Mouse (Mus musculus) liver, embryonic 13.5 days (tissue): ENCODE measurements around the gene Rsph14. TPM values are rescaled to one million over a fixed set of nuclear protein-coding genes. Genes with fewer than 3 reads are reported as not detected.
A peak's percentile ranks its signal among the peaks of the same experiment; 100 is the strongest.

Experiments
- ATAC-seq: fragments of 200-750 bp; cut with Nextera tagmentation; 2 replicates; pipeline ENCODE4 v1.8.0; 2017; ENCODE audit warnings: low read depth, mild to moderate bottlenecking, moderate number of reproducible peaks, moderate library complexity
- DNase-seq: peaks from one replicate; pipeline ENCODE4 v3.0.0; 2022
- H3K27ac ChIP-seq: fragments of 300-500 bp; sonication (generic); 2 replicates; pipeline ENCODE4 v1.5.1; 2015; ENCODE audit warnings: moderate library complexity, mild to moderate bottlenecking, inconsistent platforms
- H3K27me3 ChIP-seq: fragments of 300-500 bp; sonication (generic); 2 replicates; pipeline ENCODE4 v1.6.1; 2015; ENCODE audit warnings: mild to moderate bottlenecking, inconsistent platforms
- H3K36me3 ChIP-seq: fragments of 300-500 bp; sonication (generic); 2 replicates; pipeline ENCODE4 v1.6.1; 2015; ENCODE audit warnings: mild to moderate bottlenecking, inconsistent platforms
- H3K4me1 ChIP-seq: fragments of 300-500 bp; sonication (generic); replicated peaks from 2 replicates; pipeline ENCODE4 v1.6.1; 2015; ENCODE audit warnings: inconsistent platforms
- H3K4me2 ChIP-seq: fragments of 300-500 bp; sonication (generic); 2 replicates; pipeline ENCODE4 v1.6.1; 2015; ENCODE audit warnings: inconsistent platforms, mild to moderate bottlenecking, moderate library complexity
- H3K4me3 ChIP-seq: fragments of 300-500 bp; sonication (generic); replicated peaks from 2 replicates; pipeline ENCODE4 v1.5.1; 2015; ENCODE audit warnings: mild to moderate bottlenecking, inconsistent platforms
- H3K9ac ChIP-seq: fragments of 300-500 bp; sonication (generic); 2 replicates; pipeline ENCODE4 v1.6.1; 2015; ENCODE audit warnings: mild to moderate bottlenecking, inconsistent platforms
- H3K9me3 ChIP-seq: fragments of 300-500 bp; sonication (generic); replicated peaks from 2 replicates; pipeline ENCODE4 v1.6.1; 2016; ENCODE audit warnings: inconsistent platforms
- WGBS: fragments of 180-500 bp; shearing (Covaris S2); methylation state at CpG from one replicate; pipeline ENCODE4 v1.1.7; 2015; ENCODE audit not compliant: insufficient replicate concordance; 5-methylcytosine and 5-hydroxymethylcytosine counted together
- polyA plus RNA-seq: library from polyadenylated mRNA; unstranded; fragments of >200 nt; fragmentation: Nextera tagmentation; extraction: Ambion mirVana; gene quantifications from 2 replicates; pipeline ENCODE4 v1.2.1, GENCODE M21; 2015

Rsph14 gene
- polyA plus RNA-seq, 1 experiment from 2014 or later = not detected

DNA sequence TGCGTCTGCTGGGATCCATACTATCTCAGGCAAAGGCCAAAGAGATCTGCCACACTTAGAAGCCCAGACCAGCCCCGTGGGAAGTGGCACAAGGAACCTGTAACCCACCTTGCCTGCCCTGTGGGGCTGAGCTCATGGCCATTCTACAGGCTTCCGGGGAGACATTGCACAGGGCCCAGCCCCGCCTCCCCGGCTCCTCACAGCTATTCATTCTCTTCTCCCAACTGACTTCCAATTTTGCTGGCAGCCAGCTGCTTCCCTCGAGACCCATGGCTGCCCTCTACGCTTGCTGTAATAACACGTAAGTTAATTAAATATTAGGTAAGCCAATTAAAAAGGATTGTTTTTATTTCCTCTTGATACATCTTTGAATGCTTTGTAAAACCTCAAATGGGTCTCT, 5.9 kb downstream of the Rsph14 start:
- H3K36me3 ChIP-seq = no peaks in the 10 kb centered on the region
- no peak overlapping the region for H3K4me2 ChIP-seq
- no peak overlapping the region for H3K27ac ChIP-seq
- H3K4me1 ChIP-seq = peaks cover 17% of the 10 kb centered on the region
- H3K27me3 ChIP-seq = no peaks in the 10 kb centered on the region
- DNase-seq (no peak), ATAC-seq (no peak)
- H3K4me3 ChIP-seq = no peak overlapping the region
- WGBS = 74% methylated on average over 8 of the region's 8 CpGs
- no peak overlapping the region for H3K9ac ChIP-seq
- no peaks in the 10 kb centered on the region for H3K9me3 ChIP-seq

DNA sequence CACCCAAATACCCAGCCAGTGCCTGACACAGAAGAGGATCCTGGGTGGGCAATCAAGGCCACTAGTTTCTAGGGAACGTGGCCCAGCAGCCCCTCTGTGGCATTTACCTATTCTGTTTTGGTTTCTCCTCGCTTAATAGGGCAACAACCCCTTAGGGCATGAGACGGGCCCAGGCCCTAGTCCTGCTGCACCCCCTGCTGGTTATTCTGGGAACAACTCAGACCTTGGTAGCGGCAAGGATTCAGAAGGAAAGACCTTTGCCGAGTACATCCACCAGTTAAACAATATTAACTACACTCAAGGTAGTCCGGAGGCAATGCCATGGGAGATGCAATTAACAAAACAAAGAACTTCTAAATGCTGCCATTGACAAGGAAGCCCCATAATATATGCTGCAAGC, 11.2 kb downstream of the Rsph14 start:
- Histone ChIP-seq H3K36me3 (no peaks in the 10 kb centered on the region), H3K4me3 (no peak overlapping the region), H3K4me2 (no peak overlapping the region), H3K27me3 (no peaks in the 10 kb centered on the region), H3K27ac (no peak overlapping the region), H3K4me1 (no peaks in the 10 kb centered on the region), H3K9me3 (no peaks in the 10 kb centered on the region), H3K9ac (no peak overlapping the region)
- DNase-seq (peak; percentile 35), ATAC-seq (no peak)
- 12% methylated on average over 6 of the region's 6 CpGs for WGBS

DNA sequence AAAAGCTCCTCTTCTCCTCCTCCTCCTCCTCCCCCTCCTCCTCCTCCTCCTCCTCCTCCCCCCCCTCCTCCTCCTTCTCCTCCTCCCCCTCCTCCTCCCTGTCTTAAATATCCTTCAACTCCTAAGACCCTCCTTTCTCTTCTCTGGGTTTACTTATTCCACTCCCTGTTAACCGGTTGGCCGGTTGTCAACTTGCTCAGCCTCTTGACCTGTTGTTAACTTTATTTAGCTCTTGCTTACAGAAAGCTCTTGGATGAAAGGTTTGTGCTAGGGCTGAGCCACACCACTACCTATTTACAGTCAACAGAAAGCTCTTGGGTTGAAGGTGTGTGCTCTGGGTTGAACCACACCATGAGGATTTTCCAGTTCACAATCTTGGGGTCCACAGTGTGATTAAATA, 12.1 kb downstream of the Rsph14 start:
- Histone ChIP-seq H3K4me3 (no peak overlapping the region), H3K9me3 (no peaks in the 10 kb centered on the region), H3K27ac (no peak overlapping the region), H3K4me1 (no peaks in the 10 kb centered on the region), H3K9ac (no peak overlapping the region), H3K4me2 (no peak overlapping the region), H3K27me3 (no peaks in the 10 kb centered on the region), H3K36me3 (no peaks in the 10 kb centered on the region)
- DNase-seq = no peak
- WGBS = 57% methylated on average over 2 of the region's 2 CpGs
- ATAC-seq = no peak

DNA sequence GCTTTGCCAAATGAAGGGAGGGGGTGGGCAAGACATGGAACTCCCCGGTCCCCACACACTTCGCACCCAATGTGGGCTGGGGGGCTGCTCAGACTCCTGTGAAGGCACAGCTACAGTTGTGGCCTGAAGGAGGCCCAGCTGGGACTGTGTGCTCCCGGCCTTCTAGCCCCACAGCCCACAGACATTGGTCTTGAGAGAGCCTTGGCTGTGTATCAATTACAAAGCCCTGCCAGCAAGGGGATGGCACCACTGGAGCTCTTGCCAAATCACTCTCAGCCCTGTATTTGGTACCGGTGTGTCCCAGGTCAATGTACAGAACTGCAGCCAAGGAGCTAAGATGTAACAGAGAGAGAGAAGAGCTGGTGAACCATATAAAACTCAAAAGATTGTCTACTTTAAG, 15.9 kb downstream of the Rsph14 start:
- Histone ChIP-seq H3K27me3 (no peaks in the 10 kb centered on the region), H3K4me1 (no peaks in the 10 kb centered on the region), H3K4me3 (no peak overlapping the region), H3K4me2 (no peak overlapping the region), H3K27ac (no peak overlapping the region), H3K9me3 (no peaks in the 10 kb centered on the region), H3K36me3 (no peaks in the 10 kb centered on the region), H3K9ac (no peak overlapping the region)
- 74% methylated on average over 4 of the region's 4 CpGs for WGBS
- DNase-seq (no peak), ATAC-seq (no peak)

DNA sequence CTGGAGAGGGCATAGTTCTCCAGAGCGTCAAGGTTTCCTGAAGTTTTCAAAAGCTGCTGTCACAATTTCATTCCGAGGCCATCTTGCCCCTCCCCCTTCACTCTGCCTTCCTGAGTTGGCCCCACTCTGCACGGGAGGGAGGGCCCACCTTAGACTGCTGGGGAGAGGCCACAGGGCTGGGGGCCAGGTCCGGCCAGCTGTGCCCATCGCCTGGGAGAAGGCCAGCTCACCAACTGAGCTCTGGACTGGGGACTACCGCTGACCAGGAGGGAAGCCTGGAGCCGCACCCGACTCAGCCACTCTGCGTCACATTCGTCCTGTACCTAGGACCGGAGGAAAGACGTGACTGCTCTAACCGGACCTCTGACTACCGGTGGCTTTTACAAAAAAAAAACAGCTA, 16.9 kb downstream of the Rsph14 start:
- no peak overlapping the region for H3K4me3 ChIP-seq
- no peak overlapping the region for H3K4me2 ChIP-seq
- DNase-seq (no peak), ATAC-seq (no peak)
- H3K36me3 ChIP-seq = no peaks in the 10 kb centered on the region
- no peaks in the 10 kb centered on the region for H3K9me3 ChIP-seq
- no peak overlapping the region for H3K27ac ChIP-seq
- 72% methylated on average over 14 of the region's 14 CpGs for WGBS
- no peaks in the 10 kb centered on the region for H3K4me1 ChIP-seq
- no peak overlapping the region for H3K9ac ChIP-seq
- no peaks in the 10 kb centered on the region for H3K27me3 ChIP-seq

DNA sequence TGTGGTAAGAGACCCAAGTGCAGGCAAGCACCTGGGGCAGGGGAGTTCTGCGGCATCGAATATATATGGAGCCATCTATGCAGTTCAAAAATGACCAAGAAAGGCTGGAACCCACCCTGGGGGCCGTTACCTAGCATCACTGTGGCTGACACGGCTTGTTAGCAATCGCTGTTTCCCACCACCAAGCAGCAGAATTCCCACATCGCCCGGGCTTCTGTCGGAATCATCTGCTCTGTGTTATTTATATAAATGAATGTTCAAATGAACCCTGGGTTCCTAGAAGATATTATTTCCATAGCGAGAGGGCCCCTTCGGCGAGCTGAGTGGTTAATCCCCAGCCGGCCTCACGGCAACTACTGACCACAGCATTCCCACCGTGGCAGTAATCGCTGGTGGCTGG, 21.7 kb downstream of the Rsph14 start:
- DNase-seq (no peak), ATAC-seq (no peak)
- Histone ChIP-seq H3K27me3 (no peaks in the 10 kb centered on the region), H3K4me2 (no peak overlapping the region), H3K36me3 (no peaks in the 10 kb centered on the region), H3K9ac (no peak overlapping the region), H3K9me3 (no peaks in the 10 kb centered on the region), H3K4me3 (no peak overlapping the region), H3K4me1 (no peaks in the 10 kb centered on the region), H3K27ac (no peak overlapping the region)
- 79% methylated on average over 15 of the region's 15 CpGs for WGBS

DNA sequence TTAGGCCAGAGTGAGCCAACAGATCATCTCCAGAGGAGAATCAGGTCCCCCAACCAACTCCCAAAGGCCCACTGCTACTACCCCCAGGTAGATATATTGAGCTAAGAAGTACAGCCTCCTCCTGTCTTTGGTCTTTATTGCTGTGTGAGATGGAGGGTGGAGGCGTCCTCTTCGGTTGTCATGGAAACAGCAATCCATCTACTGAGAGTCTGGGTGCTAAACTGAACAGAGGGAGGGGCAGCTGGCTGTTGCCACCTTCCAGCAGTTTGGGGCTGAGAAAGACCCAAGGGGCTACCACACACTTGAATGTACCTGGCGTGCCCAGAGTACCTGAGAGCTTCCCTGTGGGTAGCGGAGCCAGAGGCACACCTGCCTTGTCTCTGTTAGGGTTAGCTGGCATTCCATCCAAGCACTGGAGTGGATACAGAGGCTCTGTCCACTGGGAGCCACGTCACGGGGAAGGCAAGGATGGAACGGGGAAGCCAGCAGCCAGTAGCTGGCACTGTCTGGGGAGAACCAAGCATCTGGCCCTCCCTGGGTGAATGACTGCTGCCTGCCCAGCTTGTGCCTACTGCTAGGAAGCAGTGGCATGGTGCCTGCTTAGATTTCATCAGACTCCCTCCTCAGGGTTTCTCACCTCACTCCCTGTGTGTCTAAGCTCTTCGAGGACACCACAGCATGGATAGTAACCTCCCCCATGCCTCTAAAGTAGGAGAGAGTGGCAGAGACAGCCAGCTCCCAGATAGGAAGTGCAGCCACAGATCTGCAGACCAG, 25.3 kb downstream of the Rsph14 start:
- no peak for ATAC-seq
- Histone ChIP-seq H3K4me3 (no peak overlapping the region), H3K27me3 (no peaks in the 10 kb centered on the region), H3K4me2 (no peak overlapping the region), H3K9me3 (no peaks in the 10 kb centered on the region), H3K4me1 (peaks cover 21% of the 10 kb centered on the region), H3K27ac (no peak overlapping the region), H3K9ac (no peak overlapping the region), H3K36me3 (no peaks in the 10 kb centered on the region)
- 54% methylated on average over 8 of the region's 8 CpGs for WGBS
- DNase-seq = no peak

DNA sequence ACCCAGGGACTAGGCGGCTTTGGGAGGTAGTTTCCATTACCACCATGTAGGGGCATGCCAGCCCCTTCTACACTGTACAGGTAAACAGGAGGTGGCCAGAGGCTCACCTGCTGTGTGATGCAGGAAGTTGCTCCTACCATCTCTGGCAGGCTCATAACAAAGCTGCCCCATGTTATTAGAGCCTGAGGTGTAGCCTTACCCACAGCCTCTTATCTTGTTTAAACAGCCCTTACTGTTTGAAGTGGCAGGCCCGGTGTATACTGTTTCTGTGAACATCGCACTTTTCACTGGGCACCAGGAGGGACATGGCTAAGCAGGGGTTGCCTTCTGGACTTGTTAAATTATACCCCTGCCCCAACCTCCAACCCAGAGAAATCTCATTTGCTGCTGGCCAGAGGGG, 28.3 kb downstream of the Rsph14 start:
- Histone ChIP-seq H3K9me3 (no peaks in the 10 kb centered on the region), H3K9ac (no peak overlapping the region), H3K27me3 (no peaks in the 10 kb centered on the region), H3K4me2 (no peak overlapping the region), H3K27ac (no peak overlapping the region), H3K36me3 (no peaks in the 10 kb centered on the region), H3K4me1 (peaks cover 21% of the 10 kb centered on the region), H3K4me3 (no peak overlapping the region)
- 29% methylated on average over 3 of the region's 3 CpGs for WGBS
- DNase-seq = no peak
- ATAC-seq = peak; percentile 70

DNA sequence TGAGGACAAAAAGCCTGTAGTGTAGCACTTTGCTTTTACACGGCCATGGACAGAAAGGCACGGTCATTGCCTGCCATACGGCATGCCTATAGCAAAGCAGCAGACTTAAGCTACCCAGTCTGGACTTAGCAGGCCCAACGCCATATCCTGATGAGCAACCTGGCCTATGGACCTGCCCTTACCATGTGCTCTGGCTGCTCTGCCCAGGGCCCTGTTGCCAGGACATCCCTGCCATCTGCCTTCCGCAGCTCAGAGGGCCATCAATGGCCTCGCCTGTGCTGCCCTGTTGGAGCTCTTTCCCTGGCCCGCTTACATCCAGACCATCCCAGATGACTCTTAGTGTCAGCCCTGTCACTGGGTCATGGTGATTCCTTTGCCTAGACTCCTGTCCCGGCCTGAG, 31.0 kb downstream of the Rsph14 start:
- Histone ChIP-seq H3K27me3 (no peaks in the 10 kb centered on the region), H3K4me3 (no peak overlapping the region), H3K9ac (no peak overlapping the region), H3K4me1 (peaks cover 21% of the 10 kb centered on the region), H3K9me3 (no peaks in the 10 kb centered on the region), H3K27ac (no peak overlapping the region), H3K36me3 (no peaks in the 10 kb centered on the region), H3K4me2 (no peak overlapping the region)
- 73% methylated on average over 8 of the region's 8 CpGs for WGBS
- DNase-seq = no peak
- no peak for ATAC-seq

DNA sequence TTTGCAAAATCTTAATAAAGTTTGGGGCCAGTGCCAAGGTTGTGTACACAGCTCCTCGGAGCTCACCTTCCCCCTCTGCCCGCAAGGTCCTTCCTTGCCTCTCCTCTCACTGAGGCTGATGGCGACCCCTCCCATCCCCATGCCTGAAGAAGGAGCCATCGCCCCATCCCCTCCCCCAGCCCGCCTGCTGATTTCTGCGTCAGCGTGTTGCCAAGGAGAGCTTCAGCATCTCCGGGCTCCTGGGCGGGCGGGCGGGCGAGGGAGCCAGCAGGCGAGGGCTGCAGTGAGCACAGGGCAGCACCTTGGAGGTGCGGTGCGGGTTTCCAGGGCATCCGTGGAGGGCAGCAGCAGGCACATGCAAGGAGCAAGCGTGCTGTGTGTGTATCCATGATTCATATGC, 37.0 kb downstream of the Rsph14 start:
- ATAC-seq (no peak), DNase-seq (no peak)
- Histone ChIP-seq H3K9me3 (no peaks in the 10 kb centered on the region), H3K4me3 (no peak overlapping the region), H3K9ac (no peak overlapping the region), H3K27ac (no peak overlapping the region), H3K27me3 (peaks cover 9% of the 10 kb centered on the region; the same call in 1 of the 2 replicates), H3K4me2 (no peak overlapping the region), H3K4me1 (no peaks in the 10 kb centered on the region), H3K36me3 (no peaks in the 10 kb centered on the region)
- WGBS = 28% methylated on average over 17 of the region's 17 CpGs

DNA sequence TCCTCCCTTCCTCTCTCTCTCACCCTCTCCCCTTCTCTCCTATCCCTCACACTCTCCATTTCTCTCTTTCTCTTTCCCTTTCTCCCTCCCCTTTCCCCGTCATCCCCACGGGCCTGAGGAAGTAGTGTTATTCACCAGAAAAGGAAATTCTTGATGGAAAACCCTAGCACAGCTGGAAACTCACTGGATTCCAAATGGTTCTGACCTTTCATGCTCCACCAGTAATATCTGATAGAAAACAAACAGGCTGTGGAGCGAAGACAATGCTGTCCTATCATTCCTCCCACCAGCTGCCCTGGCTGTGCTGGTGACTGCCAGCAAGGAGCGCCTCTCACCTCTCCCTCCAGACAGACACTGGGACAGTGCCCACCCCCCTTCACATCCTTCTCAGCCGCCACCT, 37.5 kb downstream of the Rsph14 start:
- no peaks in the 10 kb centered on the region for H3K9me3 ChIP-seq
- 23% methylated on average over 5 of the region's 5 CpGs for WGBS
- no peaks in the 10 kb centered on the region for H3K4me1 ChIP-seq
- DNase-seq = no peak
- H3K36me3 ChIP-seq = no peaks in the 10 kb centered on the region
- no peak for ATAC-seq
- H3K27me3 ChIP-seq = peaks cover 9% of the 10 kb centered on the region; the same call in 1 of the 2 replicates
- H3K9ac ChIP-seq = no peak overlapping the region
- H3K4me2 ChIP-seq = no peak overlapping the region
- no peak overlapping the region for H3K4me3 ChIP-seq
- no peak overlapping the region for H3K27ac ChIP-seq

DNA sequence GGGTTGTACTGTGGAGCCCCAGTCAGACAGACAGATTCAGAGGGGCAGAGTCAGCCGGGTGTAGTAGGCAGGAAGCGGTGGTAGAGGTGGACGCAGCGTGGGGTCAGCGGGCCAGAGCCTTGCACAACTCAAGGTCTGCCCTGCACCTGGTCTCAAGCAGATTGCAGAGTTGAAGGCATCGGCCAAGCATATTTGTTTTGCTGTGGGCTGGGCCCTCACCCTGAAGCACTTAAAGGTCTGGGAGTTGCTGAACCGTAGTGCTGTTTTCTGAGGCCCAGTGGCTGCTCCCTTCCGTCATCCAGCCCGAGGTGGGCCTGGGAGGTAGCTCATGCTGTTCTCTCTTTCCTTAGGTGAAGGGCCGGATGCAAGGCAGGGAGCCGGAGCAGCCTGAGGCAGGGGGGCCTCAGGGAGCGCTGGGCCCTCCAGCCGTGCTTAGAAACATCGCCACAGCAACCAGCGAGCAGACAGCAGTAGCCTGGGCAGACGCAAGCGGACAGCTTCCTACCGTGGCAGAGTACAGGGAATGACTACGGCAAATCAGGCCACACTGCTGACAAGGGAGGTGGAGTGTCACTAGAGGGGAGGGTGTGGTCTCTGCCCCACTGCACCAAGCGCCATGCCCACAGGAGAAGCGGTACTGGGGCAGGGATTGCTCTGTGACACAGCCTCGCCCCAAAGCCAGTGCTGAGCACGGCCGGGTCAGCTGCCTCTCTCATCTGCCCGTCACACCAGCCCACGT, 41.6 kb downstream of the Rsph14 start:
- DNase-seq = no peak

More for the DNA sequence above, 41.6 kb downstream of the Rsph14 start:
- H3K4me3 ChIP-seq = no peak overlapping the region
- H3K27me3 ChIP-seq = peaks cover 5% of the 10 kb centered on the region; the same call in 1 of the 2 replicates
- no peak overlapping the region for H3K9ac ChIP-seq
- H3K36me3 ChIP-seq = no peaks in the 10 kb centered on the region
- no peak overlapping the region for H3K27ac ChIP-seq
- no peak for ATAC-seq
- peaks cover 16% of the 10 kb centered on the region; the same call in 1 of the 2 replicates for H3K4me1 ChIP-seq
- no peaks in the 10 kb centered on the region for H3K9me3 ChIP-seq
- H3K4me2 ChIP-seq = no peak overlapping the region
- WGBS = 59% methylated on average over 26 of the region's 26 CpGs
